Mouse (Mus musculus): ENCODE results near the gene Aldh6a1. TPM values are rescaled to one million over a fixed set of nuclear protein-coding genes. Genes with fewer than 3 reads are reported as not detected.

The Aldh6a1 gene
- polyA plus RNA-seq, 1 experiment = 0.47 TPM

DNA sequence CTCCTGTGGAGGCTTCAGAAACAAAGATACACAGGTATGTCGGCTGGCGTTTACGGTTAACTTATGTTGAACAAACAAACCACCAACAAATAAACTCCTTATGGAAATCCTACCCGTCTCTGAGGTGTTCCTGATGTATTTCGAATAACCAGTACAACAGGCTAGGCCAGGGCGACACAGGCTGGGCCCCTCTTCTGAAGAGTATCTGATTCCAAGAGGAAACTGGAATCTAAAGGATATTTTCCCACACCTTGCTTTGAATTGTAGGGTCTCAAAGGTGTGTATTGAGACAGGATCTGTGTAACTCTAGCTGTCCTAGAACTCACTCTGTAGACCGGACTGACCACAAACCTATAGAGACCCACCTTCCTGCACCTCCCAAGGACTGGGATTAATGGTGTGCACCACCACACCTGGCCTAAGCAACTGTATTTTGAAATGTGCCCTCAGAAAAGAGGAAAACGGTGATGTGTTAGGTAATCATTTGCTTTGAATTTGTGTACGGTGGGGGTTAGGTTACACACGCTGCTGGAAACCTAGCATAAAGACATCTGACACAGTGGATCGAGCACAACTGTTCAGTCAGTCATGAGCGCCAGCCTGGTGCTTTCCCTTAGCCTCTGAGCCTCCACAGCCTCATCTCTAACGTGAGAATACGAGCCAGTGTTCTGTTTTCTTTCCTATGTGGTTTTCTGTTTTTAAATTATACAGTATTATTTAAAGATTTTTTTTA lies 53.7 kb downstream of the Aldh6a1 start:
- TF ChIP-seq CTCF (IDR thresholded peaks at IDR 0.05; ENCODE audit: control insufficient read depth, insufficient read depth, insufficient read length) (no peak), MYOG (IDR thresholded peaks at IDR 0.05; ENCODE audit: control insufficient read depth, extremely low read depth, insufficient read length) (no peak), FOSL1 (IDR thresholded peaks at IDR 0.05; ENCODE audit: insufficient read depth, low read length, poor library complexity, severe bottlenecking) (no peak), MAX (IDR thresholded peaks at IDR 0.05) (no peak), CEBPB (IDR thresholded peaks at IDR 0.05; ENCODE audit: low read depth) (no peak), MYOD1 (IDR thresholded peaks at IDR 0.05; ENCODE audit: control insufficient read depth, insufficient read length, low read depth) (no peak), USF1 (IDR thresholded peaks at IDR 0.05; ENCODE audit: low read depth) (no peak)
- Histone ChIP-seq H3K36me3 (ENCODE audit: control insufficient read depth, insufficient read depth) (no peaks in the 10 kb centered on the region), H3K4me3 (ENCODE audit: insufficient read depth, poor library complexity, severe bottlenecking) (no peak overlapping the region), H3K27me3 (ENCODE audit: control insufficient read depth, insufficient read depth, insufficient read length) (no peaks in the 10 kb centered on the region), H3K79me3 (ENCODE audit: low read depth) (no peaks in the 10 kb centered on the region), H3K79me2 (ENCODE audit: control insufficient read depth, insufficient read depth) (no peaks in the 10 kb centered on the region), H3ac (ENCODE audit: control insufficient read depth, insufficient read length, low read depth) (no peak overlapping the region)

DNA sequence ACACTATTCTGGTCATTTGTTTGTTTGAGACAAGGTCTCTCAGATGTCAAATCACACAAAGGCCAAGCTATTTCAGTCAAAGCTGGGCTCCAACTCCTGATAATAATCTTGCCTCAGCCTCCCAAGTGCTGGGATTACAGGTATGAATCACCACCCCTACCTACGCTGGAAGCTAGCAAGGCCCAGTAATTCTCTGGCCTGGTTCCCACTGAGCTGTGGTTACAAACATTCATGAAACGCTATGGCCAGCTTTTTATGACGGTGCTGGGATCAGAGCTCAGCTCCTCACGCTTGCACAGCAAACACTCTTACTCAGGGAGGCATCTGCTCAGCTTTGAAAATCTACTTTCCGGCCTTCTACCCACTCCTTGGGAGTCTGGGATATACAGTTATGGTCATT lies 57.0 kb downstream of the Aldh6a1 start:
- Histone ChIP-seq H3ac (ENCODE audit: control insufficient read depth, insufficient read length, low read depth) (no peak overlapping the region), H3K27me3 (ENCODE audit: control insufficient read depth, insufficient read depth, insufficient read length) (no peaks in the 10 kb centered on the region), H3K4me3 (ENCODE audit: insufficient read depth, poor library complexity, severe bottlenecking) (no peak overlapping the region), H3K79me2 (ENCODE audit: control insufficient read depth, insufficient read depth) (no peaks in the 10 kb centered on the region), H3K79me3 (ENCODE audit: low read depth) (no peaks in the 10 kb centered on the region), H3K36me3 (ENCODE audit: control insufficient read depth, insufficient read depth) (no peaks in the 10 kb centered on the region)
- TF ChIP-seq CEBPB (IDR thresholded peaks at IDR 0.05; ENCODE audit: low read depth) = no peak
- no peak for TF ChIP-seq MYOD1 (IDR thresholded peaks at IDR 0.05; ENCODE audit: control insufficient read depth, insufficient read length, low read depth)
- TF ChIP-seq CTCF (IDR thresholded peaks at IDR 0.05; ENCODE audit: control insufficient read depth, insufficient read depth, insufficient read length) = no peak
- TF ChIP-seq USF1 (IDR thresholded peaks at IDR 0.05; ENCODE audit: low read depth) = no peak
- TF ChIP-seq FOSL1 (IDR thresholded peaks at IDR 0.05; ENCODE audit: insufficient read depth, low read length, poor library complexity, severe bottlenecking) = no peak
- no peak for TF ChIP-seq MAX (IDR thresholded peaks at IDR 0.05)
- TF ChIP-seq MYOG (IDR thresholded peaks at IDR 0.05; ENCODE audit: control insufficient read depth, extremely low read depth, insufficient read length) = no peak

DNA sequence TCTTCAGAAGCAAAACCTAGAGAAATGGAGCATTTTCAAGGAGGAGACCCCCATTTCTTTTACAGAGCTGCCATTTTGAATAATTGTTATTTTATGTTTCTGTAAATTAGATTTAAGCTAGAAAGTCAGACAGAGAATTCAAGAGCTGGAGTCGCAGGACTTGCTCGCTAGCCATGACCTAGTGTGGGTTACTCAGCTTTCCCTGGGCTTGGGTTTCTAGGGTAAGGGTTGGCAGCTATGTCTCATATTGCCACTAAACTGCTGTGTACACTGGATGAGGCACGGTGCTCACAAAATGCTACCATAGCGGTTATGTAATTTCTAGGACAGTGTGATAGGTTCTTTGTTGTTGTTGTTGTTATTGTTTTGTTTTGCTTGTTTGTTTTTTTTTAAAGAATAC lies 58.1 kb downstream of the Aldh6a1 start:
- Histone ChIP-seq H3K79me2 (ENCODE audit: control insufficient read depth, insufficient read depth) (no peaks in the 10 kb centered on the region), H3K4me3 (ENCODE audit: insufficient read depth, poor library complexity, severe bottlenecking) (no peak overlapping the region), H3K79me3 (ENCODE audit: low read depth) (no peaks in the 10 kb centered on the region), H3K27me3 (ENCODE audit: control insufficient read depth, insufficient read depth, insufficient read length) (no peaks in the 10 kb centered on the region), H3ac (ENCODE audit: control insufficient read depth, insufficient read length, low read depth) (no peak overlapping the region), H3K36me3 (ENCODE audit: control insufficient read depth, insufficient read depth) (no peaks in the 10 kb centered on the region)
- no peak for TF ChIP-seq CTCF (IDR thresholded peaks at IDR 0.05; ENCODE audit: control insufficient read depth, insufficient read depth, insufficient read length)
- TF ChIP-seq USF1 (IDR thresholded peaks at IDR 0.05; ENCODE audit: low read depth) = no peak
- TF ChIP-seq FOSL1 (IDR thresholded peaks at IDR 0.05; ENCODE audit: insufficient read depth, low read length, poor library complexity, severe bottlenecking) = no peak
- TF ChIP-seq CEBPB (IDR thresholded peaks at IDR 0.05; ENCODE audit: low read depth) = no peak
- TF ChIP-seq MYOG (IDR thresholded peaks at IDR 0.05; ENCODE audit: control insufficient read depth, extremely low read depth, insufficient read length) = no peak
- TF ChIP-seq MAX (IDR thresholded peaks at IDR 0.05) = no peak
- no peak for TF ChIP-seq MYOD1 (IDR thresholded peaks at IDR 0.05; ENCODE audit: control insufficient read depth, insufficient read length, low read depth)

DNA sequence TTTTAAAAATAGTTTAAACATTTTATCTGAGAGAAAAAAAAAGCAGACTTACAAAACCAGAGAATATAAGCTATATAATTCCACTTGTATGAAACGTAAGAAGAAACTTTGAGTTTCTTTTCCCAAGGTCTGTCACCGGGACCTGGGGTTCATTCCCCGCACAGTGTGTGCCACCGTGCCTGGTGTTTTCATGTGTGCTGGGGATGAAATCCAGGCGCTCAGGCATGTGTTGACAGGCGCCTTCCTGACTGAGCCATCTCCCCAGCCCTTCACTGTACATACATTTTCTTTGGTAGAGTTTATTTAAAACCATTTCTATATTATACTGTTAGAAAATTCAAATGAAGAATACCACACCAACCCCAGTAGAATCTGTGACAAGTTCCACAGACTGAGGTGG lies 60.5 kb downstream of the Aldh6a1 start:
- no peak overlapping the region for H3K4me3 ChIP-seq (ENCODE audit: insufficient read depth, poor library complexity, severe bottlenecking)
- no peak for TF ChIP-seq MYOD1 (IDR thresholded peaks at IDR 0.05; ENCODE audit: control insufficient read depth, insufficient read length, low read depth)
- no peak for TF ChIP-seq CTCF (IDR thresholded peaks at IDR 0.05; ENCODE audit: control insufficient read depth, insufficient read depth, insufficient read length)
- no peak for TF ChIP-seq FOSL1 (IDR thresholded peaks at IDR 0.05; ENCODE audit: insufficient read depth, low read length, poor library complexity, severe bottlenecking)
- TF ChIP-seq MYOG (IDR thresholded peaks at IDR 0.05; ENCODE audit: control insufficient read depth, extremely low read depth, insufficient read length) = no peak
- no peak for TF ChIP-seq CEBPB (IDR thresholded peaks at IDR 0.05; ENCODE audit: low read depth)
- TF ChIP-seq USF1 (IDR thresholded peaks at IDR 0.05; ENCODE audit: low read depth) = no peak
- no peak for TF ChIP-seq MAX (IDR thresholded peaks at IDR 0.05)
- no peaks in the 10 kb centered on the region for H3K79me3 ChIP-seq (ENCODE audit: low read depth)
- no peaks in the 10 kb centered on the region for H3K27me3 ChIP-seq (ENCODE audit: control insufficient read depth, insufficient read depth, insufficient read length)
- no peaks in the 10 kb centered on the region for H3K36me3 ChIP-seq (ENCODE audit: control insufficient read depth, insufficient read depth)
- no peaks in the 10 kb centered on the region for H3K79me2 ChIP-seq (ENCODE audit: control insufficient read depth, insufficient read depth)
- no peak overlapping the region for H3ac ChIP-seq (ENCODE audit: control insufficient read depth, insufficient read length, low read depth)

DNA sequence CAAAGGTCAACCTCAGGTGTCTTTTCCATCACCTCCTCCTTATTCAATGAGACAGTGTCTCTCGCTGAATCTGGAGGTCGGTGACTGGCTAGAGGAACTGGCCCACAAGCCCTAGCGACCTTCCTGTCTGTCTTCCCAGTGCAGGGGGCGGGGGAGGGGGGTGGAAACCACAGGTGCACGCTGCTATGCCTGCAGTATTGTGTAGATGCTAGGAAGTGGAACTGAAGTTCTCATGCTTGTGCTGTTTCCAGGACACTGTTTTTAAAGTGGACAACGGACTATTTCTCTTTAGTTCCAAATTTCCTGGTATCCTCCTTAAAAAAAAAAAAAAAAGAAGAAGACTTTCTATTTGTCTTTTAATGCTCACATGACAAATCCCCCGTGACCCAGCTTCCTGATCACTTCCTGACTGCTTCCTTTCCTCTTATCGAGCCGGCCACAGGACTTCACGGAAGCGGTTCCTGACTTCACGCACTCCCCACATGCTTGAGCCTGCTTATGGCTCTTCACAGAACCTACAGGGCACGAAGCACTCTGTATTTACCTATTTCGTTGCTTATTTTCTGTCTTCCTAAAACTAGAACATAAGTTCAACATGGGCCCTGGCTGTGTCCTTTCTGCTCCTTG lies 61.9 kb downstream of the Aldh6a1 start:
- no peak for TF ChIP-seq MYOG (IDR thresholded peaks at IDR 0.05; ENCODE audit: control insufficient read depth, extremely low read depth, insufficient read length)
- no peak for TF ChIP-seq MAX (IDR thresholded peaks at IDR 0.05)
- TF ChIP-seq USF1 (IDR thresholded peaks at IDR 0.05; ENCODE audit: low read depth) = no peak
- no peak for TF ChIP-seq MYOD1 (IDR thresholded peaks at IDR 0.05; ENCODE audit: control insufficient read depth, insufficient read length, low read depth)
- no peak for TF ChIP-seq CEBPB (IDR thresholded peaks at IDR 0.05; ENCODE audit: low read depth)
- TF ChIP-seq CTCF (IDR thresholded peaks at IDR 0.05; ENCODE audit: control insufficient read depth, insufficient read depth, insufficient read length) = no peak
- TF ChIP-seq FOSL1 (IDR thresholded peaks at IDR 0.05; ENCODE audit: insufficient read depth, low read length, poor library complexity, severe bottlenecking) = no peak
- Histone ChIP-seq H3ac (ENCODE audit: control insufficient read depth, insufficient read length, low read depth) (no peak overlapping the region), H3K4me3 (ENCODE audit: insufficient read depth, poor library complexity, severe bottlenecking) (no peak overlapping the region), H3K79me2 (ENCODE audit: control insufficient read depth, insufficient read depth) (no peaks in the 10 kb centered on the region), H3K36me3 (ENCODE audit: control insufficient read depth, insufficient read depth) (no peaks in the 10 kb centered on the region), H3K79me3 (ENCODE audit: low read depth) (no peaks in the 10 kb centered on the region), H3K27me3 (ENCODE audit: control insufficient read depth, insufficient read depth, insufficient read length) (no peaks in the 10 kb centered on the region)

All from C2C12 (cell line).